Mouse (Mus musculus) erythroblast, adult 5-6 weeks (primary cell): ENCODE data around the gene Psmd12. TPM values are rescaled to one million over a fixed set of nuclear protein-coding genes. Genes with fewer than 3 reads are reported as not detected.

Source experiments
- ATAC-seq: replicated peaks from 2 replicates; pipeline ENCODE4 v1.8.0; 2016; ENCODE audit warnings: moderate number of reproducible peaks, mild to moderate bottlenecking, moderate TSS enrichment, inconsistent platforms; ENCODE audit not compliant: poor library complexity, low FRiP score, severe bottlenecking
- total RNA-seq, 2 experiments: library from RNA; stranded (forward) in 1 of 2; stranded (reverse) in 1 of 2; fragments of 150-400 nt in 1 of 2; fragments of 200-764, 138-1000 nt in 1 of 2; gene quantifications; 2 replicates each; pipeline versions ENCODE4 v1.2.3 to v1.2.4; 2015 to 2017; ENCODE audit warnings: low replicate concordance in 2 of 2

Psmd12 gene
- total RNA-seq, 2 experiments from 2014 or later, result 40.2 to 41.4 TPM

DNA sequence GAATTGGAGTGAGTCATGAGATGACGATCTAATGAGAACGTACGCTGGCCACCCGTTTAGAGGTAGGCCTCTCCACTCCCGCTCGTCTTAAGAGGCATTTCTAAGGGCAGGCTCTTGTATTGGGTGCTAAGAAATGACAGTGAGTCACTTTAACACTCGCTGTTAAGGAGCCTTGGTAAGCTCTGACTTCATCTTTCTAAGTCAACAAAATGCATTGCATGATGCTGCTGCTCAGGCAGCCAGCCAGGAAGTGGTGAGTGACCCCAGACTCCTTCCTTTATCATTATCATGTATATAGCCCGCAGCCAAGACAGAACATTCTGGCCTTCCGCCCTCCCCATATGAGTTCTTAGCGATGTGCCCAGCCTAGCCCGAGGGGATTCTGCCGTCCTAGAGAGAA lies 21.0 kb upstream of the Psmd12 start:
- no peak for ATAC-seq

- ATAC-seq, result no peak
Measured at GRCm38 (mm10) chr11:107458986-107459385, 20.3 kb upstream of the Psmd12 start.

GRCm38 (mm10) chr11:107459828-107460227 lies 19.5 kb upstream of the Psmd12 start:
- no peak for ATAC-seq

GRCm38 (mm10) chr11:107462478-107462877 lies 16.8 kb upstream of the Psmd12 start:
- peak; percentile 83 for ATAC-seq

GRCm38 (mm10) chr11:107463251-107463681 lies 16.0 kb upstream of the Psmd12 start:
- ATAC-seq, result no peak

DNA sequence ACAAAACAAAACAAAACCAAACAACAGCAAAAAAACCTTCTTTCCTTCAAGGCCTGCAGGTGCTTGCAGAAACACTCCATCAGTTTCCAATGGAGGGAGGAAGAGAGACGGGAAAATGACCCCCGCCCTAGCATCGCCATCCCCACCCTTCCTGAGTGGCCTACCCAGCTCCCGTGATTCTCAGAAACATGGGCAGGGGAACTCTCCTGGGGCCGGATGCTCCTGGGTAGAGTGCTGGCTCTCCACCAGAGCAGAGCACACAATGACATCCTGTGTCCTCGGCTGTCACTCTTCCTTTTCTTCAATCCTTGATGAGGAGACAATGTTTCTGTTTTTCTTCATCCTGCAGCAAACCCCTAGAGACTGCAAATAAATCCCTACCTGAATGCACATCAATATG lies 15.1 kb upstream of the Psmd12 start:
- ATAC-seq, result no peak

DNA sequence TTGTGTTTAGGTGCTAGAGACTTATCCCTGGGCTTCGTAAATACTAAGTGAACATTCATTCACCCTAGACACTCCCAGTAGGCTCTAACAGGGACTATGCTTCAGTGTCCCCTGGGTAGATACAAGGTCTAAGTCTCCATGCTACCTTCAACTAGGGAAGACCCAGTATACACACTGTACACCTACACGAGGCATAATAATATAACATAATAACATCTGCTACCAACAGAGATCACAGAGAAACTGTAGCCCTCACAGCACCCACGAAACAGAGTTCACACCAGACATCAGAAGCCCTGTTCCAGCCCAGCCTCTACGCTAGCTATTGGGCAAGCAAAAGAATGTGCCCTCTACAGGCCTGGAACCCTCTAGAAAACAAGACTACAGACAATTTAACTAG lies 14.2 kb upstream of the Psmd12 start:
- ATAC-seq, result no peak

DNA sequence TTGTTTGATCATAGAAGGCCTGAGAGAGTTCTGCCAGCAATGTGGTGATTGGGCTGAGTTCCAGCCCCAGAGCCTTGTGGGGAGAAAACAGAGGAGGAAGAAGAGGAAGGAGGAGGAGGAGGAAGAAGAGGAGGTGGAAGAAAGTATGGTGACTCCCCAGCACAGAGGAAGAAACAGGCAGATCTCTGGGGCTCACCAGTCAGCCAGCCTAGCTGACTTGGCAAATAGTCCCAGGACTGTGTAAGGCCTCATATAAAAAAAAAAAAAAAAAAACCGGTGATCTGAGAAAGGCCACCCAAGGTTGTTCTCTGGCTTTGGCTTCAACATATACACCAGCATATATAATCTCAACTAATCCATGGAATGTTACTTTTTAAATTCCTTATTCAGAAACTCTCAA lies 13.3 kb upstream of the Psmd12 start:
- ATAC-seq, result no peak

DNA sequence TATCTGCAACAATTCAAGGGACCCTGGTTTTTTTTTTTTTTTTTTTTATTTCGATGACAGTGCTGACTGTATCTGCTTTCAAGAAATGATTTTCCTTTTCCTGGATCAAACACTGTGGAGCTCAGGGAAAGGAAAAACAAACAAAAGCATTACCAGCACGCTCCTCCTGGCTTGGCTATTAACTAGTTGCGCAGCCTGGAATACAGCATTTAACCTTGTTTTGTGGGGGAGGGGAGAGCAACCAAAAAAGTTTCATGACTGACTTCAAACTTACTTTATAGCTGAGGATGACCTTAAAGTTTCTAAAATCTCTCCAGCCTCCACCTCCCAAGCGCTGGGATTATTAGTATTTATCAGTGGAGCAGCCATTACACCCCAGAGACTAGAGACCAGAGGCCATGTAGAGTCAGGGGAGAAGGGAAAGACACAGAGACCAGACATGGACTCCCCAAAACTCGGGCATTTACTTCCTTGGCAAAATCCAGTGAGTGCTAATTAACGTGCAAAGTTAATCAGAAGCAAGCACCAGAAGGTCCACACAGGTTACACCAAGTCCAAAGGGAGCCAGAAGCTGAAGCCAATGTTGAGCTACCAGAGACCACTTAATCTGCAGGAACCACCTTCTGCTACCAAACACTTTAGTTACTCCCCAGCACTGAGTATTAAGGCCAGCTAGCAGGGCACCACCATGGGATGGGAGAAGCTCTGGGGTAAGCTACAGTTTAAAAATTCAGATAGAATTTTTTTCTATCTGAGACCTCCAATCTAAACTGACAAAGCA lies 12.5 kb upstream of the Psmd12 start:
- ATAC-seq, result no peak

DNA sequence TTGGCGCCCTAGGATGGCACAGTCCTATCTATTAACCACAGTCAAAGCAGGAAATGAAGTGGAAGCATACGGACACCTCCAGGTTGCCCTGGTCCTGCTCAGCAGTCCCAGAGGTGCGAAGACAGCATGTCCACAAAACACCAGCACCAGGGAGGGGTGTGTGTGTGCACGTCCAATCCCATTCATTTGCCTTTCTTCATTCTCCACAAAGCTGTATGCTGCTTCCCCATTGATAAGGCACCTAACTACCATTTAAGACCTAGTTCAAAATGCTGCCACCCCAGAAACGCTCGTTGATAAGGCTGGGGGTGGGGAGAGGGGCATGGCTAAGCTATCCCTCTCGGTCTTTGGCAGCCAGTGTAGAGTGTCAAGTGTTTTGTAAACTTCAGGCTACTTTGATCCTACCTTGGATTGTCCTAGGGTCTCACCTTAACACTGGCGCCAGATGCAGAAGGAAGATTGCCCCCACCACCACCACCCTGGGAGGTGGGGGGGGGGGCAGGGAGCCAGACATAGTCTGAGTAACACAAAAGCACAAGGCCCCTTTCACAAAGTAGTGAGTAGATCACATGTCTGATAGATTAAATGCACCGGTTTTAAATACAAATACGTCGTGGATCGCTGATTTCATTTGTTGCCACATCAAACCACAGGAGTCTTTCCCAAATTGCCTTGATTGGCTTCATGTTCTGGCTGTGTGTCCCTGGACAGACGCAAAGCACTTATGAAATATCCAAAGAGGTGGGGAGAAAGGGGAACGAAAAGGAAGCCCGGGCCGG lies 10.8 kb upstream of the Psmd12 start:
- ATAC-seq, result peak; percentile 47

GRCm38 (mm10) chr11:107469031-107469522 lies 10.2 kb upstream of the Psmd12 start:
- peak; percentile 37 for ATAC-seq

- ATAC-seq, result peak; percentile 56
Measured at GRCm38 (mm10) chr11:107469523-107470371, 9.5 kb upstream of the Psmd12 start.

GRCm38 (mm10) chr11:107470521-107471041 lies 8.7 kb upstream of the Psmd12 start, which contains the start of gene Pitpnc1:
Gene Pitpnc1, minus strand, starts transcription at chr11:107470699.
- ATAC-seq, result peak; percentile 74

DNA sequence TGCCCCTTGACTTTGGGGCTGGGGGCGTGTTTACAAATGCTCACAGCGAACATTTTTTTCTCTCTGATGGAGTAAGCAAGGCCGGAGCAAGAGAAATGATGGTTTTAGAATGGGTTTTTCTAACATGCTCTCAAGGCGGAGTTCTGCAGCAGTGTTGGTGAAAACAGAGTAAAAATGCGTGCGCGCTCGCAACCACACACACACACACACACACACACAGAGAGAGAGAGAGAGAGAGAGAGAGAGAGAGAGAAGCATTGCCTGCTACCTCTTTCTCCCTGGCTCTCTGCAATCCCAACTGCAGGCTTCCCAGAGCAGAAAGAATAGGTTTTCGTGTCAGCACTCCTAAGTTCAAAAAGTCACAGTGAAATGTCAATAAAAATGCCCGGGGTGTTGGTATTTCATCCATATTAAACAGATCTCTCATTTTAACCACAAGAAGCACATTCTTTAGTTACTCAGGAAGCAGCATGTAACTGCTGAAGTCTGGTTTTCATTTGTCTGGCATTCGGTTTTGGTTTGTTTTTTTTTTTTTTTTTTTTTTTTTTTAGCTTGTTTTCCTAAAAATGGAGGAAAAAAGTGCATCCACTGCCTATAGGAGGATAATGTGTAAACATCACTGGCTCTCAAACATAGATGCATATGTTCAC lies 8.1 kb upstream of the Psmd12 start:
- no peak for ATAC-seq

DNA sequence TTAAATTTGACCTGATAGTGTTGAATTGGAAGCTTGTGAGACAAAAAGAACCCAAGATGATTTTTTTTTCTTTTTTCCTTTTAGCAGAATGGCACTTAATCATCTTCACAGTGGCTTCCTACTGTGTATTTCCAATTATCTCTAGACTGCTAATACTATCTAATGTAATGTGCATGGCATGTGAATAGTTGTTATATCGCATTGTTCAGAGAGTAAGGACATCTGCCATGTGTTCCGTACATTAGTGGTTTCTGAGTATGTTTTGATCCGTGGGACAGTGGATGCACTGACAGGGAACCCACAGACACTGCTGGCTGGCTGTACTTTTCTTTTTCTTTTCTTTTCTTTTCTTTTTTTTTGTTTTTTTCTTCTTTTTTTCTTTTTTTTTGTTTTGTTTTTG lies 7.0 kb upstream of the Psmd12 start:
- ATAC-seq, result no peak

GRCm38 (mm10) chr11:107473137-107473820 lies 6.0 kb upstream of the Psmd12 start:
- ATAC-seq, result peak; percentile 54

- no peak; the same call in 1 of the 2 replicates for ATAC-seq
Measured at GRCm38 (mm10) chr11:107479862-107480203, 549 bp downstream of the Psmd12 start.

DNA sequence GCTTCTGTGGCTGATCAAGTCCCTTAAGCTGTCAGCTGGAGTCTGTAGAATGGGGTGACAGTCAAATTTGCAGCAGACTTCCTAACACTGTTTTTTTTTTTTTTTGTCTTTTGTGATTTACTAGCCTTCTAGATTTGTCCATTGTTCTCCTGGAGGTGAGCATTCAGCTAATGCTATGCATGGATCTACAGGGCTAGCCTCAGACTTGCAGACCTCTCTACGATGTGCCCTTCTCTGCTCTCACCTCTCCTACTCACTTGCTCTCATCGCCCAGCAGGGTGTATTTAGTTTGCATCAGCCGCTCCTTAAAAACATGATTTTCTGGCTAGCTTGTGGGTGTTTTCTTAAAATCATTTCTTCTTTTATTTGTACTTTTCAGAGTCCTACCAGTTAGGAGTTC lies 5.1 kb downstream of the Psmd12 start:
- ATAC-seq, result no peak

DNA sequence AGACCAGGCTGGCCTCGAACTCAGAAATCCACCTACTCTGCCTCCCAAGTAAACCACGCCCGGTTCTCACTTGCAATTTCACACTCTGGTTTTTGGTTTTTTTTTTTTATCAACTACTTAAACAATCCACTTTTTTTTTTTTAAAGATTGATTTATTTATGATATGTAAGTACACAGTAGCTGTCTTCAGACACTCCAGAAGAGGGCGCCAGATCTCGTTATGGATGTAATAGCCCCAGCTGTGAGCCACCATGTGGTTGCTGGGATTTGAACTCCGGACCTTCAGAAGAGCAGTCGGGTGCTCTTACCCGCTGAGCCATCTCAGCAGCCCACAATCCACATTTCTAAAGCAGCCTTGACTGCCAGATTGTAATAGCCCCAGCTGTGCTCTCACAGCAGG lies 23.5 kb downstream of the Psmd12 start:
- no peak for ATAC-seq
